Mouse (Mus musculus) spleen, postnatal 0 days (tissue): ENCODE results near the gene Ccdc8. TPM values are rescaled to one million over a fixed set of nuclear protein-coding genes. Genes with fewer than 3 reads are reported as not detected.

ENCODE experiments used
- polyA plus RNA-seq: library from polyadenylated mRNA; unstranded; fragments of >200 nt; fragmentation: Nextera tagmentation; extraction: Ambion mirVana; gene quantifications from 2 replicates; pipeline ENCODE4 v1.2.1, GENCODE M21; 2015

Gene Ccdc8
- 3.1 and 4.0 TPM in 2 replicates for polyA plus RNA-seq

DNA sequence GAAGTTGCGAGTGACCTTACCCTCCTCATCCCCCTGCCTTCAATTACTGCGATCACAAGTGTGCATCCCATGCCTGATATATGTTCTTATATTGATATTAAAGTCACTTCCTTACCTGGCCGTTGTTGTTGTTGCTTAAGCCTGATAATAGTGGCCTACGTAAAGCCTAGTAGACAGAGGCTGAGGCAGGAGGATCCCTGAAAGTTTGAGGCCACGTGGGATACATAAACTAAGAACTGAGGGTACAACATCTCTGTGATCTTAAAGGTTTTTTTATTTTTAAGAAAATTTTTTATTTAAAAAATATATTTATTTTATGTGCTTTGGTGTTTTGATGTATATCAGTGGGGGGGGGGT, at the start of gene Ccdc8:
Gene Ccdc8 (plus strand): TSS at position 258 of the 357 bp plus-strand sequence.

DNA sequence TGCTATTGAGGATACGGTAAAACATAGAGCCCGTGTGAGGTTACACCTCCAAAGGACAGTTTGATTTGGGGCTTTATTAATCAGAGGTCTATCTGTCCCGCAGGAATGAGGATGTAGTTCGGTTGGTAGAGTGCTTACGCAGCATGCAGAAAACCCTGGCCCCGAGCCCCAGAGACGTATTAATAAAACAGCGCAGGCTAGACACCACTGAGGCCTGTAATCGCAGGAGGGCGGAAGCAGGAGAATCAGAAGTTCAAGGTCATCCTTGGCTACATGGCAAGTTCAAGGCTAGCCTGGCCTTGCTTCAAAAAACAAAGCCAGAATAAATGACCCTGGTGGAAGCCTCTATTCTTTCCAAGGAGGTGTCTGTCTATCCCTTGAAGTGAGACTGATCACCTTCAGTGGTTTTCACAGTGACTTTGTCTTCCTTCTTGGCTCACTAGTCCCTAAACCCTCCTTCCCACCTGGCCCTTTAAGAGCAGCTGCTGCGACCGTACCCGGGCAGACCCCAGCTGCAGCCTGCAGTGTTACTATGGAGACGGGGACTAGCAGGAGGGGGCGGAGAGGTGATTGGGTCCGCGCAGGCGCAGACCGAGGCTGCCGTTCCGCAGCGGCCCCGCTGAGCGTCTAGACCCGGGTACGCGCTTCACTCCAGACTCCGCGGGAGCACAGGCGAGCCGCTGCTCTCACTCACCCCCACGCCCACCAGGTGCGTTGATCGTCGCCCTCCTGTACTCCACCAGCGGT, 48.3 kb upstream of the Ccdc8 start, which contains the start of gene Pnmal2:
Gene Pnmal2 (plus strand): TSS at position 622 of the 747 bp plus-strand sequence.

DNA sequence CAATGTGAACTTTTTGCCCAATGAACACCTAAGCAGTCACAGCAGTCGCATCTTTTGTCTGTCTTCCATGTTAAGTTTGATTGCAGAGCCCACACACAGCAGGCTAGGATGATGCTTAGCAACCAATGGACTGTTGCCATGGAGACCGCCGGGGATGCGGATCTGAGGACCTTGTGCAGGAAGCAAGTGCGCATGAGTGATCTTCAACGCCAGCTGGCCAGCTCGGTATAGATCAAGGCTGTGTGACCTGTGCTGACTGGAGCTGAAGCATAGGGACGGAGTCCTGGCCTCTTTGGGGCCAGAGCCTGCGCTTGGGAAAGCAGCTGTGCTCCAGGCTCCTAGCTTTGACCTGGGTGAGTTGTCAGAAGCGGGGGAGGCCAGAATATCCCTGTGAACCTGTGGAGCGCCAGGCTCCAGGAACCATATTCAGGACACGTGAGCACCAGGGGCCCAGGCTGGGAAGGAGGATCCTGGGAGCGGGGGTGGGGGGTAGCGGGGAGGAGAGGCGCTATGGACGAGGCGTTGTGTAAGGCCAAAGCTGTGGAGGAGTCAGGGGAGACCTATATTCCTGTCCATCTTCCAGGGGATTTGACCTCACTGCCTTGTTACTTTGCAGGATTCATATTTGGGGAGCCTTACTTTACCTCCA, 32.8 kb upstream of the Ccdc8 start, which contains the start of gene Pnmal1:
Gene Pnmal1 (plus strand): TSS at position 141 of the 649 bp plus-strand sequence.

DNA sequence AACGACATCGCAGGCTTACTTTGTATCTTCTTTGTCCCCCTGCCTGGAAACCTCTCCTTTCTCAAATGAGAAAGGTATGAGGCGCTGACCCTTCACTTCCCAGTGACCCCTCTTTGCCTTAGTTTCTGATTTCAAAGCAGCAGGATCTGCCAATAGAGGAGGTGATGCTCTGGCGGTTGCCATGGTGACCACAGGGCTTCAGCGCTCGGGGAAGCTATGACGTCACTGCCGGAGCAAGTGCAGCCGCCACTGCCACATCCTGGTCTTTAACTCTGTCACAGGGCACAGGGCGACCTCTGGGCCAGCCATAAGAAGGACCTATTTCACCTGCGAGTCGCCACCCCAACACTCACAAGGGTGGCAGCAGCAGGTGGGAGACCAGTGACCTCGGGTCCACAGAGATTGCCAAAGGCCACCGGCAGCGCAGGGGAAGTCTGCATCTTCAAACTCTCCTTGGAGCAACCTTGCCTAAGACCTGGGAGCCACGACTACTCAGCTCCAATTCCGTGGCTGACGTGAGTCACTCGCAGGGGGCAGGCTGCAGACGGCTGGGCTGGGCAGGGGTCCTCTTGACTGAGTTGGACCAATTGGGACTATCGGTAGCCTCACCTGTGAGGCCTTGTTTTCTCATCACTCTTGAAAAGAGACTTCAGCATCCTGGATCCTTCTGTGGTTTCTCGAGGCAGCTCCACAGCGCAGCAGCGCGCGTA, 9.5 kb upstream of the Ccdc8 start, which contains the start of gene Gm42372:
Gene Gm42372 (plus strand): TSS at position 228 of the 710 bp plus-strand sequence.

GRCm38 (mm10) chr7:17027588-17028343, 35.3 kb downstream of the Ccdc8 start, which contains the start of gene Ppp5c:
Gene Ppp5c, minus strand, starts transcription at chr7:17027924.

Other genes with a start within 250 kb of the Ccdc8 start
- 107 and 108 TPM in 2 replicates for gene Slc1a5, start 211.4 kb upstream of the Ccdc8 start, polyA plus RNA-seq
- 35.2 and 37.1 TPM in 2 replicates for gene Strn4, start 176.8 kb upstream of the Ccdc8 start, polyA plus RNA-seq
- gene Fkrp, start 176.0 kb upstream of the Ccdc8 start, polyA plus RNA-seq, result 11.2 and 11.7 TPM in 2 replicates
- 10.8 and 13.8 TPM in 2 replicates for gene Prkd2, start 149.8 kb upstream of the Ccdc8 start, polyA plus RNA-seq
- gene Dact3, start 117.4 kb upstream of the Ccdc8 start, polyA plus RNA-seq, result 1.8 and 1.9 TPM in 2 replicates
- gene Gng8, start 100.9 kb upstream of the Ccdc8 start, polyA plus RNA-seq, result 2.7 and 2.9 TPM in 2 replicates
- gene Ptgir, start 86.2 kb upstream of the Ccdc8 start, polyA plus RNA-seq, result 1.0 and 1.3 TPM in 2 replicates
- 149 and 159 TPM in 2 replicates for gene Calm3, start 68.6 kb upstream of the Ccdc8 start, polyA plus RNA-seq
- 0.47 and 0.84 TPM in 2 replicates for gene Pnmal2, start 48.0 kb upstream of the Ccdc8 start, polyA plus RNA-seq
- gene Pnmal1, start 33.0 kb upstream of the Ccdc8 start, polyA plus RNA-seq, result 0.02 TPM in 1 of 2 replicates, not detected in the other
- gene Gm42372, start 9.6 kb upstream of the Ccdc8 start, polyA plus RNA-seq, result 0.10 and 0.11 TPM in 2 replicates
- gene Ppp5c, start 35.2 kb downstream of the Ccdc8 start, polyA plus RNA-seq, result 43.1 and 46.0 TPM in 2 replicates
- gene Hif3a, start 69.7 kb downstream of the Ccdc8 start, polyA plus RNA-seq, result 8.1 and 9.9 TPM in 2 replicates
- 0.23 and 0.24 TPM in 2 replicates for gene Psg16, start 81.3 kb downstream of the Ccdc8 start, polyA plus RNA-seq
- gene Ceacam3, start 157.6 kb downstream of the Ccdc8 start, polyA plus RNA-seq, result not detected in 2 replicates
- gene Psg29, start 210.8 kb downstream of the Ccdc8 start, polyA plus RNA-seq, result not detected in 2 replicates